Mouse (Mus musculus): ENCODE measurements around the gene Vps54.

GRCm38 (mm10) chr11:21239763-21240509, 855 bp downstream of the Vps54 start:
- no peak for TF ChIP-seq EP300 (IDR thresholded peaks at IDR 0.05; ENCODE audit: insufficient read depth, low read depth, low read length)
- TF ChIP-seq CTCF (IDR thresholded peaks at IDR 0.05; ENCODE audit: low read depth, low read length): no peak
